Mouse (Mus musculus) G1E (cell line): ENCODE measurements around the gene Camkmt. TPM values are rescaled to one million over a fixed set of nuclear protein-coding genes. Genes with fewer than 3 reads are reported as not detected.

Experiments used
- ATAC-seq: 2 replicates; pipeline ENCODE4 v1.8.0; 2016; ENCODE audit warnings: mild to moderate bottlenecking; ENCODE audit not compliant: insufficient number of reproducible peaks, poor library complexity, low FRiP score, severe bottlenecking; ENCODE audit errors: extremely low read depth
- DNase-seq: peaks from one replicate; pipeline ENCODE4 v3.0.0; 2012; ENCODE audit warnings: low spot score
- H3K27me3 ChIP-seq: 2 replicates; pipeline ENCODE4 v1.6.1; 2012; ENCODE audit warnings: mild to moderate bottlenecking, low read length, inconsistent platforms; ENCODE audit not compliant: insufficient read depth
- H3K36me3 ChIP-seq: replicated peaks from 2 replicates; pipeline ENCODE3; 2012; ENCODE audit warnings: mild to moderate bottlenecking, inconsistent platforms
- H3K4me1 ChIP-seq: 2 replicates; pipeline ENCODE4 v1.6.1; 2012; ENCODE audit warnings: low read depth, low read length, inconsistent platforms, mixed read lengths; ENCODE audit not compliant: insufficient read depth
- H3K4me3 ChIP-seq: 2 replicates; pipeline ENCODE4 v1.5.1; 2012; ENCODE audit warnings: low read depth, mild to moderate bottlenecking, inconsistent platforms, low read length, moderate library complexity, mixed read lengths
- H3K9me3 ChIP-seq: replicated peaks from 2 replicates; pipeline ENCODE4 v1.6.1; 2012; ENCODE audit warnings: inconsistent platforms
- CTCF ChIP-seq: IDR thresholded peaks from 2 replicates; pipeline ENCODE4 v1.5.1; 2012; ENCODE audit warnings: low read depth, low read length, inconsistent platforms, mixed read lengths
- GATA1 ChIP-seq: IDR thresholded peaks from 2 replicates; pipeline ENCODE4 v1.6.1; 2012; ENCODE audit warnings: borderline replicate concordance, low read length, inconsistent platforms, mixed read lengths
- GATA2 ChIP-seq: IDR thresholded peaks from 2 replicates; pipeline ENCODE4 v1.6.1; 2012; ENCODE audit warnings: low read depth, low read length, inconsistent platforms, borderline replicate concordance
- POLR2AphosphoS5 ChIP-seq: IDR thresholded peaks from 2 replicates; pipeline ENCODE4 v1.6.1; 2012; ENCODE audit warnings: low read depth, low read length, inconsistent platforms; ENCODE audit not compliant: insufficient replicate concordance
- TAL1 ChIP-seq: conservative IDR thresholded peaks from 2 replicates; pipeline ENCODE4 v1.6.1; 2012; ENCODE audit warnings: low read depth, low read length, inconsistent platforms, mixed read lengths
- polyA plus RNA-seq: library from polyadenylated mRNA; stranded (reverse); fragments of >175 nt; gene quantifications from 2 replicates; pipeline ENCODE4 v1.2.3, GENCODE M21; 2012
- total RNA-seq, 2 experiments: library from RNA; stranded (forward) in 1 of 2; stranded (reverse) in 1 of 2; fragments of 200-1000 nt in 1 of 2; fragments of >200 nt in 1 of 2; fragmentation: Nextera tagmentation in 1 of 2; gene quantifications; 2 replicates each; pipeline ENCODE4 v1.2.3; 2014 to 2017

Gene Camkmt
- total and polyA plus RNA-seq, 3 experiments: 1.6 to 8.0 (median 1.7) TPM

DNA sequence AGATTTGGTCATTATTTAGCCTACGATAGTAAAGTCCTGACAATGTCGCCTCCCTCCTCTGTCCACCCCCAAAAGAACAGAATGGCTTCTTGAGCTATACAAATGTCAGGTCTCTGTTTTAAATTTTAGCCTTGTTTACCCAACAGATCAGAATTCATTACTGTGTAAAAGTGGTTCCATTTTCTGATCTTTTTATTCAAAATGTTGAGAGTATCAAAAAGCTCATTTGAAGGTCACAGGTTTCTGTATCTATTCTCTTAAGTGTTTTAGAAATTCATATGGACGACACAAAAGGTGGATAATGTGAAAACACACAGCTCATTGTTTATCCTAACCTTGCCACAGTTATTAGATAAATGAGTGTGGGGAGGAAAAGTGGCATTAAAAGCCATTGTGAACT, 397.2 kb downstream of the Camkmt start:
- no peaks in the 10 kb centered on the region for H3K9me3 ChIP-seq
- H3K4me3 ChIP-seq: no peak overlapping the region
- H3K36me3 ChIP-seq: no peaks in the 10 kb centered on the region
- TF ChIP-seq GATA1 (no peak), TAL1 (no peak), POLR2AphosphoS5 (no peak), GATA2 (no peak), CTCF (no peak)
- DNase-seq (no peak), ATAC-seq (no peak)
- peaks cover 25% of the 10 kb centered on the region; the same call in 1 of the 2 replicates for H3K27me3 ChIP-seq
- H3K4me1 ChIP-seq: no peaks in the 10 kb centered on the region

DNA sequence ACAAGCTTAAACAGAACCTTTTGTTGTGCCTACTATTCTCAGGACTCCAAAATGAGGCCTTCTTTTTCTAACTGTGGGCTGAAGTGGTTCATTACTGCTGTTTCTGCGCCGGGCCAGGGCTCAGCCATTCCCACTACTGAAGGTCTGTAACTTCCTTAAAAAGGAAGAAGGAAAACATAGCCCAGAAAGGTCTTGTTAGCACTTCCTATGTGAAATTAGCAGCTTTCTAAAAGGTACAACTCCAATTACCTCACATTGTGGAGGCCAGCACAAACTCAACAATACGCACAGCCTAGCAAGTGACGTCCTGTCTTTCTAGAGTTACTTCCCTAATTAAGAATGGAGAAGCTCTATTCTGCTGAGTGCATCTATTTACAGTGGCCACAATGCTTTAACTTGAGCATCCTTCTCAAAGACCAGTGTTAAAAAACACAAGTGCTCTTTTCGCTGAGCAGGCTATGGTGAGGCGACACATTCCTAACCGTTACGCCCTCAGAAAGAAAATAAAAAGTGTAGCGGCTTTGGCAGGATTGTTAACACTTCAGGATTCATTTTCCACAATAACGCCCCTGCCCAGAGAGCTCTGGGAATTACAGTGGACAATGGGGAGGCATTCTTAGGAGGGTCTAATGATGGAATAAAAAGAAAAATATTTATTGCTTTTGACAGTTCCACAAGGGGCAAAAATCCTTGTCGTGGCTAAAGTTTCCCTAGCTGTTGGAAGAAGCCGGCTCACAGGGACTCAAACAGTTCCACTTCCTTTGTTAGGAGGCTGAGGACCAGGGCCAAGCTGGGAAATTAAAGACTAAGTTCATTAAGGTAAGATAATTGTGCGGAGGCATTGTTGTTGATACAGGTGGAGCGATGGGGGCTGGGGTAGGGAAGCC, 398.5 kb downstream of the Camkmt start:
- ATAC-seq (no peak), DNase-seq (no peak)
- H3K9me3 ChIP-seq: no peaks in the 10 kb centered on the region
- peaks cover 25% of the 10 kb centered on the region; the same call in 1 of the 2 replicates for H3K27me3 ChIP-seq
- TF ChIP-seq POLR2AphosphoS5: no peak
- TF ChIP-seq GATA1: no peak
- no peak for TF ChIP-seq CTCF
- no peak for TF ChIP-seq TAL1
- TF ChIP-seq GATA2: no peak
- H3K4me1 ChIP-seq: no peaks in the 10 kb centered on the region
- H3K36me3 ChIP-seq: no peaks in the 10 kb centered on the region
- H3K4me3 ChIP-seq: no peak overlapping the region

DNA sequence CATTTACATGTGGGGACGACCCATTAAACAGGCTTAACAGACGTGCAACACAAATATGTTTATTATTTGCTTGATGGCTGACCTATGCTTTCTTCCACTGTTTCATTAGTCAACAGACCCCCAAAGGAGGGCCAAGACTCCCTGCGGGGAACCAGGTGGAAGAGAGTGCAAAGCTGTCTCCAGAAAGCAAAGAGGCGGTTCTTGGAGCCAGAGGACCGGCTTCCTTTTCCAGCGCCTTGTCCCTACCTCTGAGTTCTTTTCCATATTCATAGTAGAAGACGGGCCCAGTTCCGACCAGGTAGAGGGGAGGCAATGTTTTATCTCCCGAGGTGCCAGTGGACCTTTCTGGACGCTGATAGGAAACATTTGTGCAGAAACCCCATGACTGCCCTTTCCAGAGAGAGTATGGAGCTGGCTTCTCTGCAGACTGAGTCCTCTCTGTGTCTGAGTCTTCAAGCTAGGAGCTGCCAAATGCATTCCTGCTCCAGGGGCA, 399.2 kb downstream of the Camkmt start:
- H3K4me3 ChIP-seq: no peak overlapping the region
- DNase-seq (no peak), ATAC-seq (no peak)
- TF ChIP-seq POLR2AphosphoS5: no peak
- TF ChIP-seq CTCF: no peak
- no peak for TF ChIP-seq GATA2
- TF ChIP-seq GATA1: no peak
- TF ChIP-seq TAL1: no peak
- H3K4me1 ChIP-seq: no peaks in the 10 kb centered on the region
- H3K9me3 ChIP-seq: no peaks in the 10 kb centered on the region
- peaks cover 23% of the 10 kb centered on the region; the same call in 1 of the 2 replicates for H3K27me3 ChIP-seq
- H3K36me3 ChIP-seq: no peaks in the 10 kb centered on the region

DNA sequence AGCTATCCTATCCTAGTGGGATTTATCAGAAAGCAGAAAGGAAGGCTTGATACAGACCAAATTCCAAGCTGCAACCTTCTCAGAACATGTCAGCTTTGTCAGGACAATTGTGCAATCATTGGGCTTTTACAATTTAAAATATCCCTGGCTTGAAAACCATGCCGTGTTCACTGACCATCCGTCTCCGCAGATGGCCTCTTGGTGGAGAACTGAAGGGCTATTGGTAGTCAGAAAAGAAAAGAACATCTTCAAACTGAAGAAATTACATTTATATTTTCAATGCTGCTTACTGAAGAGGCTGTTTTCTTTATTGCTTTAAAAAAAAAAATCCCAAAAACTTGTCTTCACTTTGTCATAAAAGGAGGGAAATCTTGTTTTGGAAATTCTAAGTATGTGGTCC, 401.1 kb downstream of the Camkmt start:
- no peak for DNase-seq
- TF ChIP-seq GATA2: no peak
- no peak for TF ChIP-seq POLR2AphosphoS5
- TF ChIP-seq TAL1: no peak
- no peak for TF ChIP-seq GATA1
- TF ChIP-seq CTCF: no peak
- H3K4me3 ChIP-seq: no peak overlapping the region
- H3K36me3 ChIP-seq: no peaks in the 10 kb centered on the region
- no peaks in the 10 kb centered on the region for H3K9me3 ChIP-seq
- H3K4me1 ChIP-seq: no peaks in the 10 kb centered on the region
- H3K27me3 ChIP-seq: peaks cover 12% of the 10 kb centered on the region; the same call in 1 of the 2 replicates
- ATAC-seq: no peak

DNA sequence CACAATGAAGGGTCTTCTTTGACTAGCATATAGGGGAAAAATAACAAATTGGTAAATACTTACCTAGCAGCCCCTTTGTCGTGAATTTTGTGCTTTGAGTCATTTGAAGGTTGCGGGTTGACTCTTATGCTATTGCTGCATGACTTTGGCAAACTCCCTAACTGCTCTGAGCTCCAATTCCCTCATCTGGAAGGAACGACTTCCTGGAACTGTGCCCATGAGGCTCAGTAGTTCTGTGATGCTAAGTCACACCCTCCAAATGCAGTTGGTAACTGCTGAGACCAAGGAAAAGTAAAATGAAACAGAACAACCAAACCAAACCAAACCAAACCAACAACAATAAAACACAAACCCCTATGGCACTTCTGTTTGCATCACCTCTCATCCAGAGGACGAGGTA, 403.2 kb downstream of the Camkmt start:
- DNase-seq (no peak), ATAC-seq (no peak)
- no peaks in the 10 kb centered on the region for H3K9me3 ChIP-seq
- no peak overlapping the region for H3K4me3 ChIP-seq
- no peaks in the 10 kb centered on the region for H3K4me1 ChIP-seq
- H3K36me3 ChIP-seq: no peaks in the 10 kb centered on the region
- peaks cover 9% of the 10 kb centered on the region; the same call in 1 of the 2 replicates for H3K27me3 ChIP-seq
- TF ChIP-seq POLR2AphosphoS5 (no peak), GATA2 (no peak), GATA1 (no peak), TAL1 (no peak), CTCF (no peak)

DNA sequence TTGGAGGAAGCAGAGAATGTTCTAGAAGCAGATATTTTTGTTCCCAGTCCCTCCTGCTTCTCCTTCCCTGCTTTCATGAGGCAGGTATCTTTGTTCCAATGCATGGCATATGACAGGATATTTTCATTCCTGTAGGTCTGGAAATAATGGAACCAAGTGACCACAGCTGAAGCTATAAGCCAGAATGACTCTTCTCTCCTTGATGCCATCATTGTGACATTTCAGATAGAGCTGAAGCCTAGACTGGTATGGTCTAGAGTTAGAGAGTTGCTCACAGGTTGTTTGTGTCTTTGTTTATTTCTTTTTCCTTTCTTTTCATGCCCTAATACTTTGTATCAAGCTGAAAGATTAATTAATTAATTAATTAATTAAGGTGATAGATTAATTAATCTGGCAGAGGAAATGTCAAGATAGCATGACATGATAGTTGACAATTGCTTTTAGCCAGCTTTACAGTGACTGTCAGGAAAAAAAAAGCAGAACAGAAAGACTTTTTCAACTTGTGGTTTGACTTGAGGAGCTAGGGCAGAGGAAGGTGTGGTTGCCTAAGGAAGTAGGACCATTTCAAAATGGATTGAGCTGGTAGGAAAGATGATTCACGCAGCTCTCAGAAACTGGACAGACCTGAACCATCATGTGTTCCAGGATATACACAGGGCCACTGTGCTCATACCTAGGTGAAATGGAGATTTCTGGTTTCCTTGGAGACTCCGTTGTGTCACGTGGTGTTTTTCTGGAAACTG, 404.8 kb downstream of the Camkmt start:
- ATAC-seq: no peak
- H3K9me3 ChIP-seq: no peaks in the 10 kb centered on the region

More for the DNA sequence above, 404.8 kb downstream of the Camkmt start:
- peaks cover 1% of the 10 kb centered on the region; the same call in 1 of the 2 replicates for H3K27me3 ChIP-seq
- no peak for DNase-seq
- no peaks in the 10 kb centered on the region for H3K4me1 ChIP-seq
- no peak overlapping the region for H3K4me3 ChIP-seq
- TF ChIP-seq CTCF (no peak), GATA2 (no peak), TAL1 (no peak), GATA1 (no peak), POLR2AphosphoS5 (no peak)
- H3K36me3 ChIP-seq: no peaks in the 10 kb centered on the region
